Mouse (Mus musculus) cerebellum, adult 9-11 months (tissue): ENCODE measurements around the gene Eef1g.

ENCODE experiments used
- DNase-seq: peaks from one replicate; pipeline ENCODE4 v3.0.0; 2022

The Eef1g gene

DNA sequence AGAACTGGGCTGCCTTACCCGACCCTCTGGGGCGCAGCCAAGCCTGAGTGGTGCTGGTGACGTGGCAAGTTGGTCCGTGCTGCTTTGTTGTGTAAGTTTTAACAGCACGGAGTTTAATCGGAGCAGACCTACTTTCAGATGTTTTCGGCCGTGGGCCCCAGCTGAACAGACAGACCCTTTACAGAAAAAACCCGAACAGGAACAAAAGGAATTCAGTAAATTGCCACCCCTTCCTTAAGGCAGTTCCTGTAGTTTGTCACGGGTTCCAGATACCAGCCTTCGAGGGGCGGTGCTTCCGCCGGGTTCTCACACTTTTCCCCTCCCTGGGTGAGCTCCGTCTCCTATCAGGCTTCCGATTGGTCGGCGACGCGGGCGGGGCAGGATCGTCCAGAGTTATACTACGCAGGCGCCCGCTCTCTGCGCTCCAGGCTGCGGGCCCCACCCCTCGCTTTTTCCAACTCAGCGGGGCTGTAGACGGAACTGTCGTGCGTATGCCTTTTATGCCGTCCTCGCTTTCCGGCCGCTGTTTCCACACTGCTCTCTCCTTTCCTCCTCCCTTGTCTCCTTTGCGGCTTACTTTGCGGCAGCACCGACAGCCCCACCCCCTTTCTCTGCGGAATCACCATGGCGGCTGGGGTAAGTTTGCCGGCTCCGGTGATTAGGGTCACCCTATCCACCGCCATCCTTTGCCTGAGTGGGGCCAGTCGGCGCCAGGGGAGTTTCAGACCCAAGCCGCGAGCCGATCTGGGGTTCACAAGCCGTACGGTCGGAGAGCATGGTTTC lies at the start of gene Eef1g:
TSS of gene Eef1g (plus strand) at position 452 of the 783 bp plus-strand sequence.
- DNase-seq: peak; percentile 100

DNA sequence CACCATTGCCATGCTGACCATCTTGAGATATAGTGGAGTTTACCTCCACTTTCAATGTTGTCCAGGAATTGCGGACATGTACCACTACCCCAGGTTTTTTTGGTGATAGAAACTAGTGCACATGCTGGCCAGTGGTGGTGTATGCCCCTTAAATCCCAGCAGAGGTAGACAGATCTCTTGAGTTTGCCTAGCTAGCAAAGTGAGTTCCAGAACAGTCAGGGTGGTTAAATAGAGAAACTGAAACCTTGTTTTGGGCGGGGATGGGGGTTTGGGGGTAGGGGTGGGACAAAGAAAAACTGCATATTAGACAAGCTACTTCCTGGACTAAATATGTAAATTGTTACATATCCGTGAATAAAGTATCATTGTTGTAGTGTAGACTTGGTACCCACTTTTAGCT lies 47.8 kb upstream of the Eef1g start:
- no peak for DNase-seq

DNA sequence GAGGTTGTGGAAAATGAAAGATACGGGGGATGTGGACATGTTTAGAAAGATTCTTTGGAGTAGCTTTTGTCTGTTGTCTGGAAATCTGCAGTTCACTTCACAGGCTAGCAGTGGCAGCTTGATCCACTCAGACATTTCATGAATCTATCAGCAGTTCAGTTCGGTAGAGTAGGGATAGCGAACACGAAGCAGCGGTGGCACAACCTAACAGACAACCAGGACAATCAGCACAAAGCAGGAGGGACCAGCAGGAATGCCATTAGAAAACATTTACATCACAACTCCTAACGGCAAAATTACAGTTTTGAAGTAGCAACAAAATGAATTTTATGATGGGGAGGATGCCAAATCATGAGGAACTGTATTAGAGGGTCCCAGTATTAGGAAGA lies 47.2 kb upstream of the Eef1g start:
- no peak for DNase-seq

DNA sequence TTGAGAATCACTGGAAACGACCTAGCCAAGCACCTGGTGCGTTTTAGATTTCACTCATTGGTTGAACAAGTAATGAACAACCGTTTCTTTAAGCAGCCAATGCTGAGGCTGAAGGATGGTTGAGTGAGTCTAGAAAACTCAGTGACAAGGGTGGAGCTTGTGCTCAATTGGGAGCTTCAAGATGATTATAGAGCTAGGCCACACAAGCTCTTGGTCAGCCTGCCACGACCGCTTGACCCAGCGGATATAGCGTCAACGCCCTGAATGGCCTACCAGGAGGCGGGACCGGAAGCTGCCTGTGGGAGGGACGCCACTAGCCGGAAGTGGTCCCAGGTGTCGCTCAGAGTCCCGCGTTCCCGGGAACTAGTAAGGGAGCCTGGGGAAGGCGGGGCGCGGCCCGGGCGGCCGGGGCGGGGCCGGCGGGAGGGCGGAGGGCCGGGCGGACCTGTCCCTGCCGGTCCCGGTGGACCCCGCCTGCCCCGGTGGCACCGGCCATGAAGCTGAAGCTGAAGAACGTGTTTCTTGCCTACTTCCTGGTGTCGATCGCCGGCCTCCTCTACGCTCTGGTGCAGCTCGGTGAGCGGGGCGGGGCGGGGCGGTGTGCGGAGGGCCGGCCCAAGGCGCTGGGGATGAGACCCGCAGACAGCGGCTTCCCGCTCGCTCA lies 46.6 kb upstream of the Eef1g start, which contains the start of gene B3gat3:
TSS of gene B3gat3 (plus strand) at position 302 of the 664 bp plus-strand sequence.
- DNase-seq: peak; percentile 97

DNA sequence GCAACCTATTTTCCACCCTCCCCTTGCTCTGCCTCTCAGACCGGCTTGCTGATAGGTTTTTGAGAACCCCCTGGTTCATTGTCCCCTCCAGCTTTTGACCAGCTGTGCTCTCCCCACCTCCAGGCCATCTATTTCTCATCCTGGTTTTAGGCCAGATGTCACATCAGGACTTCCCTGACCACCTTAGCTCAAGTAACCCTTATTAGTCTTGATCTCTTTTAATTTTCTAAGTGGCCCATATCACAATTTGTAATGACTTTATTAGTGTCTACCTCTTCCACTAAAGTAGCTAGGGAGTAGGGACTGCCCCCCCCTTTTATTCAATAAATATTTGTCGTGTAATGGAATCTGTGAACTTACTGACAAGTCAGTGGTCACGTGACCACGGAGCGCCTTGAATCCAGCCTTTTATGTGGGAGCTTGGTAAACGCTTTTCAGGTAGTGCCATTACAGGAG lies 46.0 kb upstream of the Eef1g start:
- no peak for DNase-seq

DNA sequence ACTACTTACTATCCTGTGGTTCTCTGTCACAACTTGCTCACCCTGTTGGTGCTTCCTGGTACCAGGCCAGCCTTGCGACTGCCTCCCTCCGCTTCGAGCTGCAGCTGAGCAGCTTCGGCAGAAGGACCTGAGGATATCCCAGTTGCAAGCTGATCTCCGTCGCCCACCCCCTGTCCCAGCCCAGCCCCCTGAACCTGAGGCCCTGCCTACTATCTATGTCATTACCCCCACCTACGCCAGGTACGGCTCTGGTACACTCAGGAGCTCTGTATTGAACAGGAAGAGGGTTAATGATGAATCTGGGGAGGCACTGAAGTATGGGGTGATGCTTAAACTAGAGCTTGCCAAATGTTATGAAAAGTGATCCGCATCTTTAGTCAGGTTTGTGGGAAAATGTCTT lies 45.1 kb upstream of the Eef1g start:
- peak; percentile 47 for DNase-seq

DNA sequence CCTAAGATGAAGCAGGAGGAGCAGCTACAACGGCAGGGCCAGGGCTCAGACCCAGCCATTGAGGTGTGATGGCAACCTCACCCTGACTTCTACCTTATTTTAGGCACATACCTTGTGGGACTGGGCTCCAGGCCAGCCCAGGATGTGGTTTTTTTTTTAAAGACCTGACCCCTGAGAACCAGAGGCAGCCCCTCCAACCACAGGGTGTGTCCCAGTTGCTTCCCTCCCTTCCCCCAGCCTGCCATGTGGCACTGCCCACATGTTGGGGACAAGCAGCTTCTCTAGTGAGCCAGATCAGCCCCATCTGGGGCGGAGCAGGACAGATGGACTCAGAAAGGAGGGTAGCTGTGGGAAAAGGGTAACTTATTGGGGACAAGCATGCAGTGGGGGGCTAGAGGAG lies 40.1 kb upstream of the Eef1g start:
- DNase-seq: peak; percentile 51

DNA sequence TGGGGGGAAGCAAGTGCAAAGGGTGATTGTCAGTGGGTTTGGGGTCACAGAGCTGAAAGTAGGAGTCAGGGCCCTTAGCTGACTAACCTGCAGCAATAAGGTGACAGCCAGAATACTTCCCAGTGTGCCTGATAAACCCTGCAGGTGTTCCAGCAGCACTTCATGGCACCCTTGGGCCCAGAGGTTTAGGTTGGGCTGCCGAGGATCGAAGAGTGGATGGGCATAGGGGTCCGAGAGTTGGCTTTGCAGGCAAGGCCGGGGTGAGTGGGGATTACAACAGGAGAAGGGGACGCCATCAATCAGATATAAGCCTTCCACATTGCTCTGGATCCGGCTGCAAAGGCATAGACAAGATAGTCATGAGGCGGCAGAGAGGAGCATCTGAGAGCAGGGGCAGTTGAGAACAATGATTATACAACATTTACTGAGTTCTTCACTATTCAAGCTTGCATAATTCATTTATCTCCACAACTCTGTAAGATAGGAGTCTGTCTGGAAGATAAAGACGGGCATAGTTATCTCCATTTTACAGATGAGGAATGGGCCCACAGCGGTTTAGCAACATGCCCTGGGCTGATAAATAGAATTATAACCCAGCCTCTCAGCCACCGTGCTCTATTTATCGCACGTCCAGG lies 38.8 kb upstream of the Eef1g start:
- no peak for DNase-seq

DNA sequence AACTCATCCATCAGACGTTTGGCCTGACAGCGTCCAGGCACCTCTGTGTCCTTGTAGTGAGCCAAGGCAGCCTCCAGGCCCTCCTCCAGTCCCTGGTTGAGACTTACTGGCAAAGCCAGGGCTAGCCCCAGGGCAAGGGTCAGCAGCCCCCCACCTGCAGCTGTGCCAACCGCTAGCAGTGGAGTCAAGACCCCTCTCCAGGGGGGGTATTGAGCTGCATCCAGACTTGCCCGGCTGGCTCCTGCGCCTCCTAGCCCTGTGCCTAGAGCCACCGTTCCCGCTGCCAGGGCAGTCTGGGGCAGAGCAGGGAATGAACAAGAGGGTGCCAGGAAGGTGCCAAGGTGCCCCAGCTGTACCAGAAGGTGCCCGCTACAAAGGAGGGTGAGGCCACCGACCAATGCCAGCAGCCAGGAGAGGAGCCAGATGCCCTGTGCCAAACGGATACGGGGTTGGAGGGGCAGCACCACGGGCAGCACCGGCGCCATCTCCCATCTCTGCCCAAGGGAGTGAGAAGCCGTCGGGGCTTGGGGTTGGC lies 38.1 kb upstream of the Eef1g start:
- peak; percentile 87 for DNase-seq

DNA sequence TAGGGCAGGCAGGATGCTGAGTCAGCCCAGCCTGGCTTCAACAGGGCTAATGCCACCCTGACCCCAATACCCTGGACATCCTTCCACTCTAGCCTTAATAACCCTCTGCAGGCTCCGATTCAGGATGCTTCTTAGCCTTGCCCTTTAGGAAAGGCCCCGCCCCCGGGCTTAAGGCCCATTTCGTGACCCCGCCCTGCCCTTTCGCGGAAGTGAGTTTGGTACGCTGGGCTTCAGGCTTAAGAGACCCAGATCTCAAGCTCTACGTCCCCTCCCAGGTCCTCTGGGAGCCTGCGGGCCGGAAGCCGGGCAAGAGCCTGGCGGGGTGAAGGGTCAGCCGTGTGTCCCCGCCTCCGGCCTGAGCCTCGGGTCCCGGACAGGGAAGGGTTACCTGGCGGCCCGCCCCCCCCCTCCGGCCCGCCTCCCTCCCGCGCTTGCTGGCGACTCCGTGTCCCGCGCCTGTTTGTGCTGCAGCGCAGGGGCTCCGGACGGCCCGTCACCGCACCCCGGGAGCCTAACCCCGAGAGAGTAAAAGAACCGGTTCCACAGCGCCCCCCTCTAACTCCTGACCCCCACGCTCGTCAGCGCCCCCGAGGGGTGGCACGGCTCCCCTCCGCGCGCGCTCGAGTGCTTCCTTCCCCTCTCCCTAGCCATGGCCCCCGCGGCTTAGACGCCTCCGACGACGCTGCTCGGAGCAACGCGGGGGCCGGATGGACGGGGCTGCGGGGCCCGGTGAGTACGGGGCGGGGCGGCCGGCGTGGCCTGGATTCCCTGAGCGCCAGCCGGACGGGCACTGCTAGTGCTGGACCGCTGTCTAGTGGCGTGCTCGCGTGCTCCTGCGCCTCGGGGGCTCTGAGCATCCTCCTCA lies 37.4 kb upstream of the Eef1g start, which contains the start of the genes Rom1 and Eml3:
TSS of gene Rom1 (minus strand) at position 133 of the 865 bp plus-strand sequence.
TSS of gene Eml3 (plus strand) at position 329 of the 865 bp plus-strand sequence.
- DNase-seq: peak; percentile 89

DNA sequence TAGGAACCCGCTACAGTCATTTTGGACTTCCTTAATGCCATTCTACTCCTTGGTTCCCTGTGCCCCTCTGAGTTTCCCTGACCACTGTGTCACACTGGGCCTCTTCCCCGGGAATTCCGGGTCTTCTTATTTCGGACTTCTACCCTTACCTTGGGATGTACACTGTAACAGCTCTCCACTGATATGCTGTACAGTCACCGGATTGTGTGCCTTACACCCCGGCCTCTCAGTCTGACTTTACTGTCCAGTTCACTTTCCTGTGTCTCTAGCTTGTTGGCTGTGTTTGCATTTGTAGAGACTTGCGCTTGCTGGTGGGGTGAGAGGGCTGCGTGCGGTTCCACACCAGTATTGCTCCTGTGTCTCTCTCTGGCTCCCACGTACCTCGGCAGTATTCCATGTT lies 36.7 kb upstream of the Eef1g start:
- no peak for DNase-seq

DNA sequence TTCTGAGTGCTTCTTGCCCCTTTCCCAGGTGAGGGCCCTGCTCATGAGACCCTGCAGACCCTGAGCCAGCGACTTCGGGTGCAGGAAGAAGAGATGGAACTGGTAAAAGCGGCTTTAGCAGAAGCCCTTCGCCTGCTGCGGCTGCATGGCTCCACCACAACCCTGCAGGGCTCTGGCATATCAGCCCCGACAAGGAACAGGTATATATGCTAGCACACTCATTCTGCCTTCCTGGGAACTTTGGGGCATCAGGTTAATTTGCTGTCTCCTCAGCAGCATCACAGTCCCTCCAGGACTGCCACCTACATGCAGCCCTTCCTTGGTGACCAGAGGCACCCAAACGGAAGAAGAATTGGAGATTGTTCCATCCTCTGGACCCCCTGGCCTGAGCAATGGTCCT lies 36.1 kb upstream of the Eef1g start:
- no peak for DNase-seq

DNA sequence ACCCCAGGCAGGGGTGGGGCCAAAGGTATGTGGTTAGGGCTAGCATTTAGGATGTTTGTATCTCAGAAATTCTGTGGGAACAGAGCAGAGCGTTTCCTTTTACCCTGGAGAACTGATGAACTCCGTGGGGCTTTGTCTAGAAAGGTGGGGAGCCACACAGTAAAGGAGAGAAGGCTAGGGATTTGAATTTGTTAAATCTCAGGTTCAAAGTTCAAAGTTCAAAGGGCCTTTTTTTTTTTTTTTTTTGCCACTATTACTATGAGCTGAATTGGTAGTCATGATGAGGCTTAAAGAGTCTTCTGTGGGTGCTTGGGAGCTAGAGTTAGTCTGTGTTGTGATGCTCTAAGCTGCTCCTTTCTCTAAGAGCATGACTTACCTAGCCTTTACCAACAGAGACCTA lies 30.1 kb upstream of the Eef1g start:
- DNase-seq: no peak

DNA sequence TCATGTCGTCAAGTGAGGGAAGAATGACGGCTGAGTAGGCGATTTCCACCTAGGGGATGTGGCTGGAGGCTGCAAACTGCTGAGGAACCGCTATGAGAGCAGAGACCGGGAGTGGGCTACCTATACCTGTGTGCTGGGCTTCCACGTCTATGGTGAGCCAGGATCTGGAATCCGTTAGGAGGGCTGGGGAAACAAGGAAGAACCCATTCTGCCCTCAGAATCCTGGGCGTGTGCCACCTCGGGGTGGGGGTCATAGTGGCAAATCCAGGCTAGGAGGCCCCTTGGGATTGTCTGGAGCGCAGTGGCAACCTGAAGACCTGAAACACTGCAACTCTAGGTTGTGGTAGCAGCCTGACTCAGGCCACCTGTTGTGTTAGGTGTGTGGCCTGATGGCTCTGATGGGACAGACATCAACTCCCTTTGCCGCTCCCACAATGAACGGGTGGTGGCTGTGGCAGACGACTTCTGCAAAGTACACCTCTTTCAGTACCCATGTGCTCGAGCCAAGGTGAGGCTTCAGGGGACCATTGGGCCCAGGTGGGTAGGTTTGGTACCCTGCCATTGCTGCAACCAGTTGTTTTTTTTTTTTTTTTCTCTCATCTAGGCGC lies 26.2 kb upstream of the Eef1g start:
- peak; percentile 73 for DNase-seq

DNA sequence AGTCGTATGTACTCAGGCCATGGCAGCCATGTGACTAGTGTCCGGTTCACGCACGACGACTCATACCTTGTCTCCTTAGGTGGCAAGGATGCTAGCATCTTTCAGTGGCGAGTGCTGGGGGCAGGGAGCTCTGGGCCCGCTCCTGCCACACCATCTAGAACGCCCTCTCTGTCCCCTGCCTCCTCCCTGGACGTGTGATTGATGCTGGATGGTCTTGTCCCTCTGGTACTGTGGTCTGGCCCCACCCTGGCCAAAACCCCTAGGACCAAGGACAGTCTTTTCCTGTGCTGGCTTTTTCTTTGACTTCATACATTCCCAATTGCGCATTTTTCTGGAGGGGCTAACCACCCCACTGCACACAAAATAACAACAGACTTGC lies 25.7 kb upstream of the Eef1g start:
- peak; percentile 65 for DNase-seq

DNA sequence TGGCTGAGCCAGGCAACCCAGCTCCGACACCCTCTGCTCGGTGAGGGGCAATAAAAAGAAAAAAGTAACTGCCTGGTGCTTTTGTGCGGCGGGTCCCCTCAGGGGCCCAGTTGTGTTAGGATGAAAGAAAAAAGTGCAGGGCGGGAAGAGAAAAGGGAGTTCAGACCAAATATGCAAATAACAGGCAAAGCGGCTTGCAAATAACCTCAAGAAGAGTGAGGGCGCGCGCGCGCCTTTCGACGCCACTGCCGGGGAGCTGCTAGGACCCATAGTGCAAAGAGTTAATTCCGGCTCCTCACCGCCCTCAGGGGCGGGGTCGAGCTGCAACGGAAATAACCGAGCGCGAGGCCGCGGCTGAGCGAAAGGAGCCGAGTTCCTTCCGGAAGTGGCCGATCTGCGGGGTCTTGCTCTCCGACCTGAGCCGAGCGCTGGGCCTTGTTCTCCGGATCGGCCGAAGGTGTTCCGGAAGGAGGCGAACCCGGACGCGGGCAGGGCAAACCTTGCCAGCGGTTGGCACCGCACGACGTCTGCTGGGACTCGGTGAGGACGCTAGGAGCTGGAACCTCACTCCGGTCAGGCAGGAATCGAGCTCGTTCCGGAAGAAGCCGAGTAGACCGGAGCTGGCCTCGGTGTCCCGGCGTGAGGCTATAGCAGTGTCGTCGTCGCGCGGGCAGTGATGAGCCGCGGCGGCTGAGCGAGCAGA lies 25.2 kb upstream of the Eef1g start, which contains the start of gene Mta2:
TSS of gene Mta2 (plus strand) at position 361 of the 703 bp plus-strand sequence.
- peak; percentile 97 for DNase-seq

DNA sequence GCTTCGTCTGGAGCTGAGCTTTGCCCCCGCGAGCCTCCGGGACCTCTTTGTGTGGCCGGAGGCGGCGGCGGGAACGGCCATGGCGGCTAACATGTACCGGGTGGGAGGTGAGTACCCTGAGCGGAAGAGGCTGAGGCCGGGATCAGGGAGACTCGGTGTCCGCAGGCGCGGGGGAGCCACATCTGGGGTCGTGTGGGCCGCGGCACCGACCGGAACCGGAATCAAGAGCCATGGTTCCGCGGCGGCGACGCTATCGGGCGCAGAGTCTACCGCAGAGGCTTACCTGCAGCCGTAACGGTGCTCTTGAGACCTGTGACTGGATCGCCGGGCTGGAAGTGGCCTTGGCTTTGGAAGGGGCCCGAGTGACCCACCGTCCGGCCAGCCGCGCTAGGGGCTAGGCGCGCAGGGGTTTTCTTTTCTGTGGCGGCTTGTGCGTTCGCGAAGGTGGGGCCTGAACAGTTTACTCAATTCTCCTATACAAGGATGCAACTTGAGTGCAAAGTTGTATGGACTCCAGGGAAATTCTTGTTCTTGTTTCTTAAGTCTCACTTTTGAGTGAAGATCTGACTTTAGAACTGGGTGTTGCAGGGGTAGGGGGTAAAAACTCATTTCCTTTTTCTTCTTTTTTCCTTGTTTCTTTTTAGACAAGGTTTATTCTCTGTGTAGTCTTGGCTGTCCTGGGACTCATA lies 24.4 kb upstream of the Eef1g start:
- DNase-seq: no peak

DNA sequence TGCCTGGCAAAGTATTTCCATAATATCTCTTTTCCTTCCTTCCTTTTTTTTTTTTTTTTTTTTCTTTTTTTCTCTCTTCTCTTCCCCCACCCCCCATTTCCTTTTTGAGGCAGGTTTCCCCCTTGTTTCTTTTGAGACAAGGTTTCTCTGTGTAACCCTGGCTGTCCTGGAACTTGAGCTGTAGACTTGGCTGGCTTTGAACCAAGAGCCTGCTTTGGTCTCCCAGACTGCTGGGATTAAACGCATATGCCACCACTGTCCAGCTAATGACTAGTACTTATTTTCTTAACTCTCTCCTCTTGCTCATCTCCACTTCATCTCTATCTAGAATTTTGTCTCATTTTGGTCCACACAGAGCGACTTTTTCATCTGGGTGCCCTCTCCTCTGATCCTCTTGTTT lies 23.8 kb upstream of the Eef1g start:
- no peak for DNase-seq

DNA sequence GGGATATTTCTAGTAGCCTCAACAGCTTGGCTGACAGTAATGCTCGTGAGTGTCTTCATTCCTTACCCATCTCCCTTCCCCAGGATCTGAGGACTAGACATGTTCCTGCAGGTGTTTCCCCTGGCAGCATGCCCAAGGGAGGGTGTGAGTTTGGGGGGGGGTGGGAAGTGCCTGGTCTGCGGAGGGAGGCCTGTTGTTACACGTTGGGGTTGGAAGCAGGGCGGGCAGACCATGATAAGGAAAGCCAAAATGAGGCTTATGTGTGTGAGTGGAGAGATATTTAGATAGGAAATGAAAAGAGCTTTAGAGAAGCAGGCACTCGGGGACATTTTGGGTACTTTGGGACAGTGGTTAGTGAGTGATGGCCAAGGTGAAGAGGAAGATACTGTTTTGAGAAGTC lies 22.8 kb upstream of the Eef1g start:
- no peak for DNase-seq

DNA sequence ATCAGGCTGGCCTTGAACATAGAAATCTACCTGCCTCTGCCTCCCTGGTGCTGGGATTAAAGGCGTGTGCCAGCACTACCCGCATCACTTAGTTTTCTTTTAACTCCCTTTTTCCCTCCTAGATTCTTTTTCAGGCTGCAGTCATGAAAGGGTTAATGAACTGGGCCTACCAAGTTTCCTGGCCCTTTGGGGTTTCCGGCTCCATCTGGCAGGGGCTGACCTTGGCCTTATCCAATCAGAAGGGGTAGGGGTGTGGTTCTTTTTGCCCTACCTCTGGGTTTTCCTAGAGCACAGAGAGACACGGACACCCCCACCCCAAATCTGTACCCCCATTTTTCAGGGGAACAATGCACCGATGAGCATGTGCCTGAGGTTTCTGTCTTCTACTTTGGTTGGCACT lies 22.1 kb upstream of the Eef1g start:
- no peak for DNase-seq

DNA sequence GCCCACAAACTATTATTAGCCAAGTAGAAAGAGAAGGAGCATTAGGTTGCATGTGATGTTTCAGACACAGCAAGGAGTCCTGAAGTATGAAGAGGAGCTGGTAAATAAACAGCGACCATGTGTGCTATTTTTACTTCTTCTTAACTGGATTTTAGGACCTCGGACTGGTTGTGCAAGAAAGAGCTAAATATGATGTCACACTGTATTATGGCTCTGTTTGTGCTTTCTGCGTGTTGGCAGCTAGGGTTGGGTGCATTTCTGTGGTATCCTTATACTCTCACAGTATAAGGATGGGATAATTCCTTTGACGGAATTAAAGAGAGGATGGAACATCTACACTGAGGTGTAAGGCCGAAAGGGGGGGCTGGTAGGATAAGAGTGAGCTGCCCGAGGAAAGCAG lies 21.6 kb upstream of the Eef1g start:
- DNase-seq: no peak
